Mouse (Mus musculus) stomach, postnatal 0 days (tissue): ENCODE data around the gene Arhgap1. TPM values are rescaled to one million over a fixed set of nuclear protein-coding genes. Genes with fewer than 3 reads are reported as not detected.

Source experiments
- ATAC-seq: fragments of 200-750 bp; cut with Nextera tagmentation; 2 replicates; pipeline ENCODE4 v1.8.0; 2017; ENCODE audit not compliant: low FRiP score, low TSS enrichment
- DNase-seq: peaks from one replicate; pipeline ENCODE4 v3.0.0-alpha.2; 2016; ENCODE audit warnings: low spot score
- H3K27ac ChIP-seq: fragments of 300-500 bp; sonication (generic); replicated peaks from 2 replicates; pipeline ENCODE4 v1.5.1; 2014; ENCODE audit warnings: mild to moderate bottlenecking, control low read depth
- H3K27me3 ChIP-seq: fragments of 300-500 bp; sonication (generic); 2 replicates; pipeline ENCODE4 v1.6.1; 2014; ENCODE audit warnings: low read length; ENCODE audit not compliant: control insufficient read depth, insufficient read depth
- H3K36me3 ChIP-seq: fragments of 300-500 bp; sonication (generic); 2 replicates; pipeline ENCODE4 v1.6.1; 2014; ENCODE audit warnings: low read length, mixed read lengths; ENCODE audit not compliant: control insufficient read depth, insufficient read depth
- H3K4me1 ChIP-seq: fragments of 300-500 bp; sonication (generic); replicated peaks from 2 replicates; pipeline ENCODE4 v1.6.1; 2014; ENCODE audit warnings: antibody characterized with exemption; ENCODE audit not compliant: control insufficient read depth, insufficient read depth
- H3K4me2 ChIP-seq: fragments of 300-500 bp; sonication (generic); replicated peaks from 2 replicates; pipeline ENCODE4 v1.6.1; 2014; ENCODE audit warnings: low read depth, mild to moderate bottlenecking, control low read depth, moderate library complexity
- H3K4me3 ChIP-seq: fragments of 300-500 bp; sonication (generic); 2 replicates; pipeline ENCODE4 v1.5.1; 2014; ENCODE audit warnings: low read depth, low read length, control low read depth
- H3K9ac ChIP-seq: fragments of 300-500 bp; sonication (generic); 2 replicates; pipeline ENCODE4 v1.6.1; 2014; ENCODE audit warnings: mild to moderate bottlenecking, low read length, control low read depth, mixed read lengths
- H3K9me3 ChIP-seq: fragments of 300-500 bp; sonication (generic); 2 replicates; pipeline ENCODE4 v1.6.1; 2016; ENCODE audit warnings: low read length; ENCODE audit not compliant: control insufficient read depth
- CTCF ChIP-seq: IDR thresholded peaks from 2 replicates; pipeline ENCODE4 v1.5.1; 2016; ENCODE audit warnings: antibody characterized with exemption, low read depth, mild to moderate bottlenecking, moderate library complexity
- EP300 ChIP-seq: optimal IDR thresholded peaks from 2 replicates; pipeline ENCODE3; 2016; ENCODE audit warnings: antibody characterized with exemption
- WGBS: fragments of 180-500 bp; shearing (Covaris S2); extraction: QIAGEN DNeasy Blood & Tissue Kit; methylation state at CpG from one replicate; pipeline ENCODE4 v1.1.7; 2014; 5-methylcytosine and 5-hydroxymethylcytosine counted together
- polyA plus RNA-seq: library from polyadenylated mRNA; unstranded; fragments of >200 nt; fragmentation: Nextera tagmentation; extraction: Ambion mirVana; gene quantifications from 2 replicates; pipeline ENCODE4 v1.2.1, GENCODE M21; 2015

Arhgap1 gene
- polyA plus RNA-seq, 1 experiment from 2014 or later, result 98.9 TPM

- peak; percentile 53 for DNase-seq
- 61% methylated on average over 8 of the region's 8 CpGs for WGBS
- TF ChIP-seq EP300 (no peak), CTCF (no peak)
Observed at GRCm38 (mm10) chr2:91683919-91684318, 34.3 kb downstream of the Arhgap1 start.

DNA sequence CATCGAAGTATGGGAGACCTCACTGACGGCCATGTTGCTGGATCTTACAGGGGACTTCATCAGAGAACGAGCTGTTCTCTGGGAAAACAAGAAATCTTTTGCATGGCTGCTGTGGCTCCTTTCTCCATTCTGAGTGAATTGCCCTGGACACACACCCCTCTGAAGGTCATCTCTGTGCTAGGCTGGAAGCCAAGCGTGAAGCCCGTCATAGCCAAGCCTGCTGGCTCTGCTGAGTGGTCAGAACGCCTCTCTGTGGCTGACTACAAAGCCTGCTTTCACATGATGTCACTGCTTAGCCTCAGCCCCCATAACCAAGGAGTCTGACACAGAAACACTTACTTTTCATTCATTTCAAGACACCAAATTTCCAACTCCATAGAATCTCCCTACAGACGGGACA lies 39.8 kb downstream of the Arhgap1 start:
- Histone ChIP-seq H3K4me3 (no peak overlapping the region), H3K9me3 (no peaks in the 10 kb centered on the region), H3K27me3 (no peaks in the 10 kb centered on the region), H3K4me2 (no peak overlapping the region), H3K4me1 (no peaks in the 10 kb centered on the region), H3K36me3 (peaks cover 5% of the 10 kb centered on the region), H3K27ac (no peak overlapping the region), H3K9ac (no peak overlapping the region)
- DNase-seq, result no peak
- TF ChIP-seq CTCF (no peak), EP300 (no peak)
- 84% methylated on average over 7 of the region's 7 CpGs for WGBS
- no peak for ATAC-seq

More at GRCm38 (mm10) chr2:91683919-91684318, 34.3 kb downstream of the Arhgap1 start:
- Histone ChIP-seq H3K4me2 (no peak overlapping the region), H3K9ac (no peak overlapping the region), H3K27me3 (no peaks in the 10 kb centered on the region), H3K9me3 (no peaks in the 10 kb centered on the region), H3K4me1 (no peaks in the 10 kb centered on the region), H3K4me3 (no peak overlapping the region), H3K27ac (no peak overlapping the region), H3K36me3 (peaks cover 15% of the 10 kb centered on the region)
- peak; percentile 51 for ATAC-seq

DNA sequence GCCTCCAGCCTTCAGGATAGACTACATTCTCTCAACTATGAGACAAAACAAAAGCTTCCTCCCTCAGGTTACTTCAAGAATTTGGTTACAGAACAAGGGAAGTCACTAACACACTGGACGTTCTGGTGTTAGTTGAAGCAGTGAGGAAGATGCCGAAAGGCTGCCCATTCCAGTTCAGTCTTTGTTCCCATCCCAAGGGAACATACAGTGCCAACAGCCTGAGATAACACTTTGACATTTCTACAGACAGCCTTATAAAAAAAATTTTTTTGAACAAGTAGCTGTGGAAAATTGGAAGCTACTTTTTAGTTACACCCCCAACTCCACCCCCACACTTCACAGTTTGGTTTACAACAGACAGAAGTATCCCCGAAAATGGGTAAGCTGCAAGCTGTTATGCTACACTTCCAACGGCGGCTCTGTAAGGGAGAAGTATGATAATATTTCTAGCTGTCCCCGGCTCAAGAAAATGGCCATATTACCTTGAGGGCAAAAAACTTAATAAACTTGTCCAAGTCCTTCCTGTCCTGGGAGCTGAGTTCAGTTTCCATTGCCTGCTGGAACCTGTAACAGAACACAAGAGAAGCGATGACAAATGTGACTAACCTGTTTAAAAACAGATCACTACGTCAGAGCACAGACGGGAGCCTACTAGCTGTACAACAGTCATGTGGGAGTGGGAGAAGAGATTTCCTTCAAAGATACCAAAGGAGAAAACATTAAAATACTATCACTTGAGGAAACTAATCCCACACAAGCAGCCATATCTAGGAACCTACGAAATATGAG lies 46.0 kb downstream of the Arhgap1 start:
- Histone ChIP-seq H3K27ac (no peak overlapping the region), H3K9ac (no peak overlapping the region)
- no peak; the same call in 1 of the 2 replicates for ATAC-seq

DNA sequence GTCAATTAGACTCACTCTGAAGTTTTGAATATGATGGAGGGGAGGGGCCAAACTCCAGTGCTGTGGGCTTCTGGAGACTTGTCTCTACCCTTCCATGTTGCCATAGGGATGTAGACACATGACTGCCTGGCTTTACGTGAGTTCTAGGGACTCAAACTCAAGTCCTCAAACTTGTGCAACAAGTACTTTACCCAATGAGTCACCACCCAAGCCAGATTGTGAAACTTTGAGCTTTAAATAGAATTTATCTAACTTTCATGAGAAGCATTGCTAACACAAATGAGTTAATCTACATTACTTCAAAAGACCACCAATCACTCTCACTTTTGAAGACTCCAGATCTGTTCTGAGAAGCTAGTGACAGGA lies 46.5 kb downstream of the Arhgap1 start:
- Histone ChIP-seq H3K36me3 (0 out of 2 replicates have a peak, but pooled peaks cover 3% of the 10 kb centered on the region), H3K27ac (no peak overlapping the region), H3K9me3 (no peaks in the 10 kb centered on the region), H3K4me2 (no peak overlapping the region), H3K4me1 (no peaks in the 10 kb centered on the region), H3K27me3 (no peaks in the 10 kb centered on the region), H3K4me3 (no peak overlapping the region), H3K9ac (no peak overlapping the region)
- TF ChIP-seq CTCF, result no peak
- no peak for TF ChIP-seq EP300
- DNase-seq, result no peak
- ATAC-seq, result peak; percentile 80
- 30% methylated on average over 1 of the region's 1 CpGs for WGBS

More for the DNA sequence above, 46.0 kb downstream of the Arhgap1 start:
- TF ChIP-seq EP300 (no peak), CTCF (no peak)
- Histone ChIP-seq H3K27me3 (no peaks in the 10 kb centered on the region), H3K4me1 (no peaks in the 10 kb centered on the region), H3K4me2 (no peak overlapping the region), H3K9me3 (no peaks in the 10 kb centered on the region), H3K36me3 (0 out of 2 replicates have a peak, but pooled peaks cover 3% of the 10 kb centered on the region), H3K4me3 (no peak overlapping the region)
- no peak for DNase-seq
- WGBS, result 78% methylated on average over 10 of the region's 10 CpGs

DNA sequence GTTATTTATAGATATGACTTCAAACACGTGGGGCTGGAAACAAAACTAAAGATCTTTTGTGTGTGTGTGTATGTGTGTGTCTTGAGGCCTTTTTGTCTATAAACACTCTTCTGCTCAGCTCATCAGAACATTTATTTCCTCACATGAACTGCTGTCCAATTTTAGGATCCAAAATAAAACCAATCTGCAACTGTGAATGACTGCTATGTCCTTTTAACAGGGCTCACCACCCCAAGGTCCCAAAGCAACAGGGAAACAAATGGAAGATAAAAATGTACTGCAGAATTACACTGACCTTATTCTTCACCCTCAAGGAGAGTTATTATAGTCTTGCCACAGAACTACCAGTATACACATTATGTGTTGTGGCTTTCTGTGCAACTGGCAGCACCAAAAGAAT lies 49.6 kb downstream of the Arhgap1 start:
- Histone ChIP-seq H3K27me3 (no peaks in the 10 kb centered on the region), H3K4me3 (no peak overlapping the region), H3K4me2 (no peak overlapping the region), H3K4me1 (no peaks in the 10 kb centered on the region), H3K27ac (no peak overlapping the region), H3K9me3 (no peaks in the 10 kb centered on the region), H3K36me3 (no peaks in the 10 kb centered on the region), H3K9ac (no peak overlapping the region)
- ATAC-seq (no peak), DNase-seq (no peak)
- no peak for TF ChIP-seq EP300
- no peak for TF ChIP-seq CTCF
- WGBS, result 56% methylated on average over 1 of the region's 1 CpGs

- H3K36me3 ChIP-seq, result no peaks in the 10 kb centered on the region
- no peak overlapping the region for H3K9ac ChIP-seq
- WGBS, result 97% methylated on average over 2 of the region's 2 CpGs
- TF ChIP-seq EP300 (no peak), CTCF (no peak)
- no peaks in the 10 kb centered on the region for H3K9me3 ChIP-seq
- H3K27me3 ChIP-seq, result no peaks in the 10 kb centered on the region
- DNase-seq (no peak), ATAC-seq (no peak)
- no peak overlapping the region for H3K4me2 ChIP-seq
- no peak overlapping the region for H3K27ac ChIP-seq
- H3K4me1 ChIP-seq, result no peaks in the 10 kb centered on the region
- H3K4me3 ChIP-seq, result no peak overlapping the region
Observed at GRCm38 (mm10) chr2:91701366-91701765, 51.7 kb downstream of the Arhgap1 start.
